Mouse (Mus musculus): ENCODE data around the gene Gm20814. TPM values are rescaled to one million over a fixed set of nuclear protein-coding genes. Genes with fewer than 3 reads are reported as not detected.

Gm20814 gene
- total RNA-seq (2023), result not detected

DNA sequence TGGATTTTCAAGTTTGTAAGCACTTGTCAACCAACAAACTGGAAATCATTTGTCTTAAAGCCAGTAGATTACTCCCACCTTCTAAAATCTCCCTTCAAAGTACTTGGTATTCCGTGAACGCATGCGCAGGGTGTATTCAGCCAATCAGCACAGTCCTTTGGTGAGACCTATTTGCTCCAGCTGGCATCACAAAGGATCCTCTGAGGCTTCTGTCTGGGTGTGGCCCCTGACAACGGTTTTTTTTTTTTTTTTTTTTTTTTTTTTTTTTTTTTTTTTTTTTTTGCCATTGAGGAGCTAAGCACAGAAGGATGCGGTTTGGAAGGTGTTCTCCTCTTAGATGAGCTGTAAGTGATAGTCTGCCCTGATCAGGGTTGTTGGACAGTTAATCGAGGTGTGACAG lies at the start of gene Gm20814:
TSS of gene Gm20814 (plus strand) at position 301 of the 400 bp plus-strand sequence.

All from neutrophil, adult 83 days (primary cell).